Comparison of ENCODE assay signal across 23 mouse cellular contexts in genomic region chr7:102676225-102676624, GRCm38 (mm10). TPM values are rescaled to one million over a fixed set of nuclear protein-coding genes. Genes with fewer than 3 reads are reported as not detected.
DNase-seq lines count a peak whose midpoint lies in the region; ATAC-seq lines count a peak whose summit lies in the region.
"Had no signal": no experiment of that assay in that cellular context is flagged by ENCODE, and none has a peak within 500 bp of the region (broad histone marks: within the 10 kb centered on the region; RNA-seq: fewer than 3 reads in every experiment).

No protein-coding gene starts in this region.

- intact Hi-C loops in left cerebral cortex, postnatal 36 days (cut with DNase I), result no loop called here

- DNase-seq in neural tube, embryonic 10.5 days (ENCODE audit: extremely low spot score, low spot score), result no peak
- no peak for DNase-seq in left cerebral cortex, postnatal 36 days (ENCODE audit: low spot score in 2 of 2)
- DNase-seq in layer of hippocampus, postnatal 36 days, result no peak
- DNase-seq: adrenal gland, adult 2 months; adrenal gland, postnatal 10 days; adrenal gland, postnatal 25 days; B cell, adult 2 months; cerebellum, adult 11 months; cerebellum, adult 18-20 months; cerebellum, adult 8-10 months; cerebellum, adult 9-11 months; cerebellum, postnatal 14 days; cerebellum, postnatal 36 days; forebrain, postnatal 0 days had no signal

- ATAC-seq in common myeloid progenitor, adult 5-6 weeks (replicated peaks; ENCODE audit: low read depth, poor library complexity, severe bottlenecking), result peak; percentile 52; the same call in 1 of the 2 replicates
- peak; percentile 37 to 38; a peak in 2 of 4 replicates for ATAC-seq in hematopoietic stem cell, adult 5-6 weeks (replicated peaks in 1 of 2; ENCODE audit: insufficient read depth in 1 of 2, low FRiP score in 2 of 2, low TSS enrichment in 1 of 2, low read depth in 1 of 2, poor library complexity in 2 of 2, severe bottlenecking in 2 of 2)
- peak; percentile 83 for ATAC-seq in megakaryocyte progenitor cell, adult 5-6 weeks (replicated peaks; ENCODE audit: poor library complexity)
- ATAC-seq: CD4-positive, CD25-positive, alpha-beta regulatory T cell, adult 4 months; forebrain, embryonic 13.5 days; forebrain, embryonic 15.5 days; forebrain, postnatal 0 days had no signal

RNA-seq across cellular contexts. Expression of gene Trim68, which starts 10.9 kb away (rescaled TPM):
- total RNA-seq in common myeloid progenitor, adult 5-6 weeks (2017), result 8.2 and 10.7 TPM in 2 replicates
- total RNA-seq in hematopoietic stem cell, adult 5-6 weeks (2017), result 12.6 and 17.6 TPM in 2 replicates
- 6.1 and 6.4 TPM in 2 replicates for total RNA-seq in megakaryocyte progenitor cell, adult 5-6 weeks (2015)
- total RNA-seq in megakaryocyte progenitor cell, adult 5-6 weeks (2017), result 4.8 and 5.6 TPM in 2 replicates
- total RNA-seq in left cerebral cortex, postnatal 36 days (2021), result 1 to 10 TPM; 5.5 to 6.7 TPM
- total RNA-seq in layer of hippocampus, postnatal 36 days (2021), result 1 to 10 TPM; 7.1 to 8.4 TPM

RNA-seq across cellular contexts. Expression of gene Olfr556, which starts 11.5 kb away (rescaled TPM):
- total RNA-seq in common myeloid progenitor, adult 5-6 weeks (2017), result not detected in 2 replicates
- not detected in 2 replicates for total RNA-seq in hematopoietic stem cell, adult 5-6 weeks (2017)
- total RNA-seq in megakaryocyte progenitor cell, adult 5-6 weeks (2015), result not detected in 2 replicates
- not detected in 2 replicates for total RNA-seq in megakaryocyte progenitor cell, adult 5-6 weeks (2017)
- not detected for total RNA-seq in left cerebral cortex, postnatal 36 days (2021)
- total RNA-seq in layer of hippocampus, postnatal 36 days (2021), result under 1 TPM in 1 of 2 experiments, not detected in 1; 0.25 TPM
- total RNA-seq: adrenal gland, adult 2 months; adrenal gland, postnatal 10 days; adrenal gland, postnatal 25 days; adrenal gland, postnatal 4 days; CH12.LX; forebrain, postnatal 0 days had no signal

RNA-seq across cellular contexts. Expression of gene Olfr555, which starts 17.6 kb away (rescaled TPM):
- total RNA-seq in common myeloid progenitor, adult 5-6 weeks (2017), result not detected in 2 replicates
- total RNA-seq in hematopoietic stem cell, adult 5-6 weeks (2017), result not detected in 2 replicates
- not detected in 2 replicates for total RNA-seq in megakaryocyte progenitor cell, adult 5-6 weeks (2015)
- total RNA-seq in megakaryocyte progenitor cell, adult 5-6 weeks (2017), result not detected in 2 replicates
- not detected for total RNA-seq in left cerebral cortex, postnatal 36 days (2021)
- total RNA-seq in layer of hippocampus, postnatal 36 days (2021), result not detected
- total RNA-seq: adrenal gland, adult 2 months; adrenal gland, postnatal 10 days; adrenal gland, postnatal 25 days; adrenal gland, postnatal 4 days; CH12.LX; forebrain, postnatal 0 days had no signal

RNA-seq across cellular contexts. Expression of gene Olfr557, which starts 19.5 kb away (rescaled TPM):
- total RNA-seq in common myeloid progenitor, adult 5-6 weeks (2017), result not detected in 2 replicates
- not detected in 2 replicates for total RNA-seq in hematopoietic stem cell, adult 5-6 weeks (2017)
- not detected in 2 replicates for total RNA-seq in megakaryocyte progenitor cell, adult 5-6 weeks (2015)
- 0.24 TPM in 1 of 2 replicates, not detected in the other for total RNA-seq in megakaryocyte progenitor cell, adult 5-6 weeks (2017)
- under 1 TPM in 1 of 2 experiments, not detected in 1; 0.25 TPM for total RNA-seq in left cerebral cortex, postnatal 36 days (2021)
- total RNA-seq in layer of hippocampus, postnatal 36 days (2021), result under 1 TPM in 1 of 2 experiments, not detected in 1; 0.56 TPM
- total RNA-seq: adrenal gland, adult 2 months; adrenal gland, postnatal 10 days; adrenal gland, postnatal 25 days; adrenal gland, postnatal 4 days; CH12.LX; forebrain, postnatal 0 days; G1E had no signal

RNA-seq across cellular contexts. Expression of gene Olfr558, which starts 25.8 kb away (rescaled TPM):
- 0.14 TPM in 1 of 2 replicates, not detected in the other for total RNA-seq in common myeloid progenitor, adult 5-6 weeks (2017)
- total RNA-seq in hematopoietic stem cell, adult 5-6 weeks (2017), result 0.56 TPM in 1 of 2 replicates, not detected in the other
- not detected in 2 replicates for total RNA-seq in megakaryocyte progenitor cell, adult 5-6 weeks (2015)
- total RNA-seq in megakaryocyte progenitor cell, adult 5-6 weeks (2017), result not detected in 2 replicates
- total RNA-seq in left cerebral cortex, postnatal 36 days (2021), result under 1 TPM; 0.12 to 0.29 TPM
- total RNA-seq in layer of hippocampus, postnatal 36 days (2021), result under 1 TPM; 0.47 to 0.51 TPM
- total RNA-seq: CH12.LX; forebrain, postnatal 0 days had no signal
